7 mouse cellular contexts compared by ENCODE assay signal in the genomic region with DNA sequence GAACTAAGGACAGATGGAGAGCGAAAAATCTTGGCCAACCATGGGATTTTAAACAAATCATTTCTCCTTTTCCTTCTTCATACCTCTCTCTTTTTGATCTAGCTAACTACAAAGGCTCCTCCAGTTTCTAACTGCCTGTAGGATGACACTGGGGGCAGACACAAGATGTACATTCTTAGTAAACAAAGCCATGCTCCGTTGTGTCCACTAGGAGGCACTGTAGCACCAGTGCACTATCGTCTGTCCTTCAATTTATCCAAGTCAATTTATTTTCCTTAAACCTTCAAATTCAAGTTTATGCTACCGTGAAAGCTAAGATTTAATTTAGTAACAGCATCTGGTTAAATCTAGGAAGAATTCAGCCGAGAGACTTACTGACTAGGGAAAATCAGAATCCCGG. TPM values are rescaled to one million over a fixed set of nuclear protein-coding genes. Genes with fewer than 3 reads are reported as not detected.
DNase-seq lines count a peak whose midpoint lies in the region; ATAC-seq and TF ChIP-seq lines count a peak whose summit lies in the region.

No protein-coding gene starts in this region.

- WGBS in lung, embryonic 14.5 days, result 20% methylated on average over 6 of the region's 6 CpGs
- WGBS in thymus, adult 2 months, result 32% methylated on average over 6 of the region's 6 CpGs

- H3K36me3 ChIP-seq in ES-Bruce4 (ENCODE audit: control insufficient read depth, insufficient read depth, low read length, poor library complexity, severe bottlenecking), result peaks cover 5% of the 10 kb centered on the region; the same call in 1 of the 2 replicates
- H3K36me3 ChIP-seq in lung, embryonic 14.5 days (ENCODE audit: insufficient read depth), result no peaks in the 10 kb centered on the region
- H3K36me3 ChIP-seq in thymus, adult 2 months (ENCODE audit: control insufficient read depth, insufficient read depth, low read length), result no peaks in the 10 kb centered on the region

- no peak for TF ChIP-seq POLR2A in ES-Bruce4 (IDR thresholded peaks at IDR 0.05; ENCODE audit: insufficient read depth, low read length)
- TF ChIP-seq POLR2A in thymus, adult 2 months (IDR thresholded peaks at IDR 0.05; ENCODE audit: control insufficient read depth, extremely low read depth, insufficient read depth, low read length, poor library complexity), result no peak

- no peak overlapping the region for H3K9ac ChIP-seq in ES-Bruce4 (ENCODE audit: low read depth, poor library complexity, severe bottlenecking)
- no peak overlapping the region for H3K9ac ChIP-seq in lung, embryonic 14.5 days

- H3K4me1 ChIP-seq in ES-Bruce4 (ENCODE audit: control insufficient read depth, insufficient read depth, low read length), result no peaks in the 10 kb centered on the region
- H3K4me1 ChIP-seq in lung, embryonic 14.5 days (ENCODE audit: insufficient read depth), result no peaks in the 10 kb centered on the region
- H3K4me1 ChIP-seq in thymus, adult 2 months (replicated peaks; ENCODE audit: control insufficient read depth, insufficient read depth, low read length), result peaks cover 5% of the 10 kb centered on the region

- no peaks in the 10 kb centered on the region; the same call in 1 of the 2 replicates for H3K27me3 ChIP-seq in ES-Bruce4 (ENCODE audit: control insufficient read depth, insufficient read depth, low read length, poor library complexity, severe bottlenecking)
- H3K27me3 ChIP-seq in lung, embryonic 14.5 days (ENCODE audit: insufficient read depth, low read length), result no peaks in the 10 kb centered on the region
- no peaks in the 10 kb centered on the region for H3K27me3 ChIP-seq in thymus, adult 2 months (ENCODE audit: control insufficient read depth, insufficient read depth, low read length)

- H3K27ac ChIP-seq in ES-Bruce4 (ENCODE audit: insufficient read depth, low read length), result no peak overlapping the region
- H3K27ac ChIP-seq in lung, embryonic 14.5 days (ENCODE audit: low read depth), result no peak overlapping the region
- no peak overlapping the region for H3K27ac ChIP-seq in thymus, adult 2 months (ENCODE audit: control insufficient read depth, insufficient read depth, low read length)

- peak; percentile 6 to 23 for DNase-seq in layer of hippocampus, adult 8-10 months (ENCODE audit: low spot score in 2 of 2)
- no peak for DNase-seq in layer of hippocampus, adult 9-10 months (ENCODE audit: low spot score)
- DNase-seq in adipocyte (ENCODE audit: low spot score), result peak; percentile 78
- peak; percentile 88 for DNase-seq in lung, embryonic 14.5 days
- peak; percentile 59 for DNase-seq in thymus, adult 2 months

- TF ChIP-seq CTCF in ES-Bruce4 (IDR thresholded peaks at IDR 0.05; ENCODE audit: low read depth, low read length), result peak; percentile 33
- TF ChIP-seq CTCF in lung, embryonic 14.5 days (IDR thresholded peaks at IDR 0.05; ENCODE audit: low read depth), result peak; percentile 93
- TF ChIP-seq CTCF in thymus, adult 2 months (IDR thresholded peaks at IDR 0.05; ENCODE audit: borderline replicate concordance, control insufficient read depth, extremely low read depth, insufficient read depth, low read length, poor library complexity), result no peak

- H3K9me3 ChIP-seq in ES-Bruce4 (replicated peaks; ENCODE audit: control insufficient read depth, insufficient read depth, low read length, poor library complexity, severe bottlenecking), result no peaks in the 10 kb centered on the region
- H3K9me3 ChIP-seq in lung, embryonic 14.5 days (ENCODE audit: low read depth, low read length), result no peaks in the 10 kb centered on the region

- TF ChIP-seq EP300 in ES-Bruce4 (IDR thresholded peaks at IDR 0.05; ENCODE audit: insufficient read depth, low read depth, low read length), result no peak

- peak; percentile 40; the same call in 1 of the 2 replicates for ATAC-seq in granulocyte monocyte progenitor cell, adult 5-6 weeks (replicated peaks; ENCODE audit: poor library complexity, severe bottlenecking)
- ATAC-seq in lung, embryonic 14.5 days (ENCODE audit: insufficient read depth), result no peak

- no peak overlapping the region for H3K4me2 ChIP-seq in lung, embryonic 14.5 days

- no peak overlapping the region for H3K4me3 ChIP-seq in ES-Bruce4 (ENCODE audit: low read depth, low read length)
- H3K4me3 ChIP-seq in lung, embryonic 14.5 days (ENCODE audit: low read depth, low read length), result no peak overlapping the region
- H3K4me3 ChIP-seq in thymus, adult 2 months (ENCODE audit: control insufficient read depth, insufficient read depth, low read length), result no peak overlapping the region

RNA-seq across cellular contexts. Expression of gene Agps, which starts 45.9 kb away (rescaled TPM):
- total RNA-seq in layer of hippocampus, adult 8-10 months (2022), result 10 to 100 TPM; 35.6 to 42.7 (median 37.3) TPM
- 99.7 and 130 TPM in 2 replicates for polyA plus RNA-seq in ES-Bruce4 (2011; ENCODE audit: insufficient read depth, insufficient read length, low read depth, missing spikeins)
- total RNA-seq in granulocyte monocyte progenitor cell, adult 5-6 weeks (2014; fragmentation: Nextera tagmentation), result 164 and 183 TPM in 2 replicates
- total RNA-seq in granulocyte monocyte progenitor cell, adult 5-6 weeks (2017), result 224 and 232 TPM in 2 replicates
- 47.9 and 55.7 TPM in 2 replicates for polyA plus RNA-seq in lung, embryonic 14.5 days (2014; fragmentation: Nextera tagmentation; extraction: Ambion mirVana)
- 9.8 and 10.2 TPM in 2 replicates for polyA plus RNA-seq in thymus, adult 2 months (2012; rRNA removed)
